Mouse (Mus musculus): ENCODE data around the gene Kcnq2. TPM values are rescaled to one million over a fixed set of nuclear protein-coding genes. Genes with fewer than 3 reads are reported as not detected.

Gene Kcnq2
- polyA plus RNA-seq, 1 experiment from 2014 or later: 0.08 TPM

- Histone ChIP-seq H3K36me3 (no peaks in the 10 kb centered on the region), H3K9me3 (replicated peaks) (no peaks in the 10 kb centered on the region), H3K9ac (peak overlapping the region; percentile 65), H3K27me3 (replicated peaks) (peaks cover 8% of the 10 kb centered on the region), H3K4me1 (peaks cover 44% of the 10 kb centered on the region), H3K4me3 (peak overlapping the region; percentile 55), H3K4me2 (peak overlapping the region; percentile 78), H3K27ac (peak overlapping the region; percentile 80)
- WGBS (ENCODE audit: insufficient replicate concordance): 55% methylated on average over 5 of the region's 5 CpGs
- ATAC-seq: peak; percentile 84
These were observed 54.2 kb downstream of the Kcnq2 start for GRCm38 (mm10) chr2:181080886-181081285.

DNA sequence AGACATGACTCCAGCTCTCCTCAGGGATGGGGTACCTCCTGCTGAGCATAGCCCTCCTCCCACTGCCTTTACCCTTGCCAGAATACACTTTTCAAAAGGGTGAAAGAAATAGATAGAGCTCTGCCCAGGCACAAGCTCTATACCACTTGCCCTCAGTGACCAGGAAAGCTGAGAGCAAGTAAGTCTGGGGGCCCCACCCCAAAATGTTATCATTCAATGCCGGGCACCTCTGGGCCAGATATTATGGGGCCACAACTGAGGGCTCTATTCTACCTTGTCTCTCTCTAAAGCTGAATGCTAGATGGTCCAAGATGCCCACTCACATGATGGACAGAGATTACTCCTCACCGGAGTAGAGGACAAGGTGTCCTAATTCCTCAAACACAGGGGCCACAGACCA lies 55.6 kb downstream of the Kcnq2 start:
- Histone ChIP-seq H3K4me3 (peak overlapping the region; percentile 14; the same call in 1 of the 2 replicates), H3K4me1 (peaks cover 44% of the 10 kb centered on the region), H3K9ac (peak overlapping the region; percentile 33; the same call in 1 of the 2 replicates), H3K27me3 (replicated peaks) (peaks cover 11% of the 10 kb centered on the region; the same call in 1 of the 2 replicates), H3K36me3 (no peaks in the 10 kb centered on the region), H3K9me3 (replicated peaks) (no peaks in the 10 kb centered on the region), H3K27ac (peak overlapping the region; percentile 80), H3K4me2 (peak overlapping the region; percentile 78)
- ATAC-seq: peak; percentile 82
- 49% methylated on average over 2 of the region's 2 CpGs for WGBS (ENCODE audit: insufficient replicate concordance)

DNA sequence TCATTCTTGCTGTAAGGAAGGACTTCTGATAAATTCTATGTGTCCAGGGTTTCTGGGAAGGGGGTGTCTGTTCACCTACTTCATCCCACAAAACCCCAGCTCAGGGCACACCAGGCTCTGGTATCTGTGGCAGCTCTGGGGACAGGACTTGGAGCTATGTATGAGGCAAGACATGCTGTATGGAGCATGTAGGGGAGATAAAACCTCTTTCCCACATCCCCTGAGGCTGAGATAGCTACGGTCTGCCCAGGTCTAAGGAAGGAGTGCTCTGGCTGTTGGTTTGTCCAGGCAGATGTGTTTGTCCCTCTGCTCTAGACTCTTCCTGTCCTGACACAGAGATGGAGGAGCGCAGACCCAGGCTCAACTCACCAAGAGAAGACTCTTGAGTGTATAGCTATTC lies 56.2 kb downstream of the Kcnq2 start:
- peak; percentile 66 for ATAC-seq
- H3K4me2 ChIP-seq: peak overlapping the region; percentile 78
- H3K36me3 ChIP-seq: no peaks in the 10 kb centered on the region
- peak overlapping the region; percentile 80 for H3K27ac ChIP-seq
- whole genome bisulfite sequencing (ENCODE audit: insufficient replicate concordance): 57% methylated on average over 2 of the region's 2 CpGs
- no peaks in the 10 kb centered on the region for H3K9me3 ChIP-seq (replicated peaks)
- no peak overlapping the region for H3K4me3 ChIP-seq
- 0 out of 2 replicates have a peak overlapping the region, but pooled peaks have one; percentile 25 for H3K9ac ChIP-seq
- peaks cover 44% of the 10 kb centered on the region for H3K4me1 ChIP-seq
- peaks cover 18% of the 10 kb centered on the region for H3K27me3 ChIP-seq (replicated peaks)

- Histone ChIP-seq H3K27me3 (replicated peaks) (peaks cover 40% of the 10 kb centered on the region), H3K4me3 (no peak overlapping the region), H3K4me2 (no peak overlapping the region), H3K9me3 (replicated peaks) (no peaks in the 10 kb centered on the region), H3K4me1 (peaks cover 24% of the 10 kb centered on the region), H3K27ac (no peak overlapping the region), H3K9ac (no peak overlapping the region), H3K36me3 (no peaks in the 10 kb centered on the region)
- 71% methylated on average over 12 of the region's 12 CpGs for WGBS (ENCODE audit: insufficient replicate concordance)
- ATAC-seq: no peak
These were observed 59.6 kb downstream of the Kcnq2 start for GRCm38 (mm10) chr2:181075501-181075900.

DNA sequence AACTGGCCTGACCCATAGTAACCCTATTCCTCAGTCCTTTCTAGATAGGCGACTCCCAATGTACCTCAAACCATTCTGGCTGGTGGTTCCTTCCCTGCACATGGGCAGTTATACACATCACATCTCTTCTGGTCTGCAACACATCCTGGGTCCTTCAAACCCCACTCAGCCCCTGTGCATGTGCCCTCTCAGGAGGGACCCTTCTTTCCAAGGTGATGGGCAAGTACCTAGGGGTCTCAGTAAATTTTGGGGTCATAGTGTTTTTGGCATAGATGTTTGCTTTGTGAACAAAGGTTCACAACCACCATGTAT lies 62.7 kb downstream of the Kcnq2 start:
- ATAC-seq: no peak
- Histone ChIP-seq H3K27ac (no peak overlapping the region), H3K4me3 (no peak overlapping the region), H3K9me3 (replicated peaks) (no peaks in the 10 kb centered on the region), H3K9ac (no peak overlapping the region), H3K4me2 (no peak overlapping the region), H3K27me3 (replicated peaks) (peaks cover 52% of the 10 kb centered on the region), H3K36me3 (no peaks in the 10 kb centered on the region), H3K4me1 (no peaks in the 10 kb centered on the region)
- WGBS (ENCODE audit: insufficient replicate concordance): 0% methylated on average over 1 of the region's 1 CpGs

DNA sequence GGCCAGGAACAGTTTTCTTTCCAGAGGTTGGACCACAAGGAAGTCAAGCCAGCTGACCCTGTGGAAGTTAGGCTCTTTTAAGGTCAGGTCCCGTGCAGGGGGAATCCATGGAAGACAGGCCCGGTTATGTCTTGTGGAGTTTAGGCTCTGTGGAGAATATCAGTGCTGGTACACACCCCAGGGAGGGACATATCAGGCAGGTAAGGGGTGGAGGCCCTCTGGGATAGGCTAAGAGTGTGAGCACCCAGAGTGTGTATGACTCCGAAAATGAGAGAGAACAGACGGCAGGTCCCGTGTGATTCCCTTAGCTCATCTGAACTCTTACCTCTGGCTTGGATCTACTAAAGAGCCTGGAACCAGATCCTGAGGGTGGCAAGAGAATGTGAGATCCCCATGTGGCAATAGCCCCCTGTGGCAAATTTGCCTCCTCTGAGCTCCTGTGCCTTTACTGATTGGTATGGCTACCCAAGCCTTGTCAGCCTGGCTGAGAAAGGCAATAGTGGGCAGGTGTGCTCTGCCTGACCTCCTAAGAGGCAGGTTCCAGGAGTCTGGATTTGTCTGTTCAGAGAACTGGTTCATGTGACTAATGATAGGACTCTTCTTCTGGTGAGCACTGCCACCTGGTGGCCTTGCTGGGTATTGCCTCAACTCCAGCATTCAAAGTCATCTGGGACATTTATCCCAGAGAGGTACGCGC lies 63.2 kb downstream of the Kcnq2 start:
- Histone ChIP-seq H3K9ac (no peak overlapping the region), H3K4me2 (no peak overlapping the region), H3K27me3 (replicated peaks) (peaks cover 52% of the 10 kb centered on the region), H3K4me3 (no peak overlapping the region), H3K36me3 (no peaks in the 10 kb centered on the region), H3K27ac (no peak overlapping the region), H3K4me1 (no peaks in the 10 kb centered on the region), H3K9me3 (replicated peaks) (no peaks in the 10 kb centered on the region)
- WGBS (ENCODE audit: insufficient replicate concordance): 42% methylated on average over 7 of the region's 7 CpGs
- ATAC-seq: peak; percentile 56

DNA sequence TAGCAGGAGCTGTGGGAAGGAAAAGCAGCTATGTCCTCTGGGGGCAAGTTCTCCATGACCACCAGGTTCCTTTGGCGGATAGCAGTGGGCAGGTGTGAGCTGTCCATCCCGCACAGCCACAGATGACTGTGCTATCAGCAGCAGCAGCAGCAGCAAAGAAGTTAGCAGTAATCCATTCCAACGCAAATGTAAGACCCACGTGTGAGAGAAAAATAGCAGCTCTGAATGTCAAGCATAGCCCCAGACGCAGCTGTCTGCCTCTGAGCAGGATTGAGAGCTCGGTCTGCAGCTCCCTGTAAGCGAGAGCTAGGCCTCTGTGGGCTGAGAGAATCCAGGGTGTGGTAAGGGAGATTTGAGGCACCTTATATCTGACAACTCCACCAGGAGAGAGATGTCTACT lies 65.0 kb downstream of the Kcnq2 start:
- WGBS (ENCODE audit: insufficient replicate concordance): 47% methylated on average over 7 of the region's 7 CpGs
- Histone ChIP-seq H3K4me2 (no peak overlapping the region), H3K9me3 (replicated peaks) (no peaks in the 10 kb centered on the region), H3K36me3 (no peaks in the 10 kb centered on the region), H3K9ac (no peak overlapping the region), H3K27ac (no peak overlapping the region), H3K4me3 (no peak overlapping the region), H3K4me1 (no peaks in the 10 kb centered on the region), H3K27me3 (replicated peaks) (peaks cover 49% of the 10 kb centered on the region)
- no peak for ATAC-seq

GRCm38 (mm10) chr2:181068499-181068898 lies 66.6 kb downstream of the Kcnq2 start:
- no peak overlapping the region for H3K9ac ChIP-seq
- no peak overlapping the region for H3K4me3 ChIP-seq
- H3K27me3 ChIP-seq (replicated peaks): peaks cover 41% of the 10 kb centered on the region
- H3K36me3 ChIP-seq: no peaks in the 10 kb centered on the region
- H3K4me2 ChIP-seq: no peak overlapping the region
- no peaks in the 10 kb centered on the region for H3K9me3 ChIP-seq (replicated peaks)
- no peaks in the 10 kb centered on the region for H3K4me1 ChIP-seq
- 64% methylated on average over 5 of the region's 5 CpGs for WGBS (ENCODE audit: insufficient replicate concordance)
- ATAC-seq: no peak
- no peak overlapping the region for H3K27ac ChIP-seq

DNA sequence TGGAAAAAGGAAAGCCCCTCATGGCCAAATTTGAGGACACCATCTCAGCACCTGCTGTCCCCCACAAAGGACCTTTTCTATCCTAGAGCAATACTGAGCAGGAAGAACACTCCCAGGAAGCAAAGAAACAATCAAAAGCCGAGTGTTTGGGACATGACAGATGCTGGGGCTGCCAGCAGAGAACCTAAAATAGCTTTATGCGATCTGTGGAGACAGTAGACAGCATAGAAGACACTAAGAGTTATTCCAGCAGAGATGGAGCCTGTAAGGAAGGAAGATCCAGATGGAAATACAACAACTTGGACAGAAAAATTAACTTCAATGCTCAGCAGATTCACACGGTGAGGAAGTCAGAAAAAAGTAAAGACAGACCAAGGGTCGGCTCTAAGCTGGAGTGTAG lies 69.3 kb downstream of the Kcnq2 start:
- Histone ChIP-seq H3K9ac (no peak overlapping the region), H3K27ac (no peak overlapping the region), H3K4me2 (no peak overlapping the region), H3K36me3 (no peaks in the 10 kb centered on the region), H3K9me3 (replicated peaks) (no peaks in the 10 kb centered on the region), H3K4me3 (no peak overlapping the region), H3K27me3 (replicated peaks) (peaks cover 38% of the 10 kb centered on the region), H3K4me1 (no peaks in the 10 kb centered on the region)
- ATAC-seq: no peak
- 48% methylated on average over 4 of the region's 4 CpGs for WGBS (ENCODE audit: insufficient replicate concordance)

GRCm38 (mm10) chr2:181060127-181060526 lies 75.0 kb downstream of the Kcnq2 start:
- Histone ChIP-seq H3K9ac (no peak overlapping the region), H3K36me3 (no peaks in the 10 kb centered on the region), H3K27me3 (replicated peaks) (peaks cover 24% of the 10 kb centered on the region; the same call in 1 of the 2 replicates), H3K4me1 (no peaks in the 10 kb centered on the region), H3K4me2 (no peak overlapping the region), H3K27ac (no peak overlapping the region), H3K9me3 (replicated peaks) (no peaks in the 10 kb centered on the region), H3K4me3 (no peak overlapping the region)
- ATAC-seq: no peak
- 9% methylated on average over 5 of the region's 5 CpGs for WGBS (ENCODE audit: insufficient replicate concordance)

DNA sequence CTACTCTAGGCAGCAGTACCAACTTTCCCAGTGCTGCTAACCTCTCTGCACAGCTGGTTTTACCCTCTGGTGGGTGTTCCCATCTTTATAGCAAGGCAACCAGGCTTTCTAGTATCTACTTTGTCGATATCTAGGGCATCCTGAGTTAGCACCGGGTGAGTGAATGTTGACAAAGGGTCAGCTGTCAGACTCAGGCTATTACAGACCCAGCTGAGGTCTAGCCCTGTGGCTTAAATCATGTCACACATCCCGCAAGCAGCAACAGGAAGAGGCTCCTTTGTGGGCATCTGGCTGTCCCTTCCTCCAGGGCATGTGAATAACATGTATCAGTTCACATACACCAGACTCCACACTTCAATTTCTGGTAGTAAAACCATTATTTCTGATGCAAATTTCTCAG lies 76.9 kb downstream of the Kcnq2 start:
- Histone ChIP-seq H3K36me3 (no peaks in the 10 kb centered on the region), H3K4me1 (no peaks in the 10 kb centered on the region), H3K9ac (no peak overlapping the region), H3K9me3 (replicated peaks) (no peaks in the 10 kb centered on the region), H3K27ac (no peak overlapping the region), H3K27me3 (replicated peaks) (peaks cover 25% of the 10 kb centered on the region), H3K4me3 (no peak overlapping the region), H3K4me2 (no peak overlapping the region)
- ATAC-seq: no peak
- 43% methylated on average over 3 of the region's 3 CpGs for WGBS (ENCODE audit: insufficient replicate concordance)

DNA sequence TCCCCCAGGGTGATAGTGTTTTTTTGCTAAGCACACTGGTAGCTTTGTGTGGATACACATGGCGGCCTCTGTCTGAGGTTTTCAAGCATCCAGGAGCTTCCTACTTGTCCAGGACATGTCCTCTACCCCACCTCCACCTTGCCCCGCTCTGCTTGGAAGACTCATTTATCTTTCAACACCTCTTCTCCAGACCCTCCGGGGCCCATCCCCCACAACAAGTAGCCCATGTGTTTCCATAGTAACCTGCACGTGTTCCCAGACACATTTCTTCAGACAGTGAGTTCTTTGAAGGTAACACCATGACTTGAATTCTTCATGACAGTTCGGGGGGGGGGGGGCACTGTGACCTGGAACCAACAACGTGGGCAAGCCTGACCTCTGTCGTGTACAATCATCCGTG lies 77.8 kb downstream of the Kcnq2 start:
- H3K4me3 ChIP-seq: no peak overlapping the region
- no peak overlapping the region for H3K27ac ChIP-seq
- no peak overlapping the region for H3K4me2 ChIP-seq
- 42% methylated on average over 8 of the region's 8 CpGs for WGBS (ENCODE audit: insufficient replicate concordance)
- H3K27me3 ChIP-seq (replicated peaks): peaks cover 21% of the 10 kb centered on the region
- ATAC-seq: no peak
- no peaks in the 10 kb centered on the region for H3K36me3 ChIP-seq
- no peaks in the 10 kb centered on the region for H3K4me1 ChIP-seq
- no peaks in the 10 kb centered on the region for H3K9me3 ChIP-seq (replicated peaks)
- H3K9ac ChIP-seq: no peak overlapping the region

GRCm38 (mm10) chr2:181052171-181052570 lies 82.9 kb downstream of the Kcnq2 start:
- Histone ChIP-seq H3K4me2 (no peak overlapping the region), H3K4me3 (no peak overlapping the region), H3K27me3 (replicated peaks) (peaks cover 6% of the 10 kb centered on the region), H3K27ac (no peak overlapping the region), H3K9ac (no peak overlapping the region), H3K4me1 (no peaks in the 10 kb centered on the region), H3K36me3 (no peaks in the 10 kb centered on the region), H3K9me3 (replicated peaks) (no peaks in the 10 kb centered on the region)
- ATAC-seq: no peak
- 59% methylated on average over 1 of the region's 1 CpGs for WGBS (ENCODE audit: insufficient replicate concordance)

Data from liver, embryonic 12.5 days (tissue).